Mouse (Mus musculus) liver, embryonic 14.5 days (tissue): ENCODE results near the gene Pias4.

ENCODE experiments used
- CTCF ChIP-seq: IDR thresholded peaks from 2 replicates; pipeline ENCODE4 v1.5.1; 2016; ENCODE audit warnings: antibody characterized with exemption, low read depth, control low read depth
- EP300 ChIP-seq: IDR thresholded peaks from 2 replicates; pipeline ENCODE4 v1.6.1; 2016; ENCODE audit warnings: antibody characterized with exemption, low read depth

GRCm38 (mm10) chr10:81190912-81191321 lies 23.2 kb upstream of the Pias4 start:
- TF ChIP-seq CTCF = peak; percentile 62
- no peak for TF ChIP-seq EP300
